Mouse (Mus musculus) cortical plate, adult 2 months (tissue): Measurements from ENCODE around the gene Ccdc144b. TPM values are rescaled to one million over a fixed set of nuclear protein-coding genes. Genes with fewer than 3 reads are reported as not detected.

Experiments
- H3K27ac ChIP-seq: fragments of 200-500 bp; 2 replicates; pipeline ENCODE4 v1.5.1; 2012; ENCODE audit warnings: low read length, control low read depth, inconsistent platforms; ENCODE audit not compliant: insufficient read depth
- H3K4me1 ChIP-seq: fragments of 200-500 bp; 2 replicates; pipeline ENCODE4 v1.6.1; 2011; ENCODE audit warnings: low read length; ENCODE audit not compliant: control insufficient read depth, insufficient read depth
- H3K4me3 ChIP-seq: fragments of 200-500 bp; 2 replicates; pipeline ENCODE4 v1.5.1; 2011; ENCODE audit warnings: mild to moderate bottlenecking, low read length, control low read depth; ENCODE audit not compliant: insufficient read depth
- CTCF ChIP-seq: fragments of 200-500 bp; IDR thresholded peaks from 2 replicates; pipeline ENCODE4 v1.5.1; 2011; ENCODE audit warnings: mild to moderate bottlenecking, control low read depth, low read length; ENCODE audit not compliant: insufficient read depth; ENCODE audit errors: extremely low read depth
- POLR2A ChIP-seq: fragments of 200-500 bp; IDR thresholded peaks from 2 replicates; pipeline ENCODE4 v1.6.1; 2011; ENCODE audit warnings: mild to moderate bottlenecking, low read length, control low read depth; ENCODE audit not compliant: insufficient read depth; ENCODE audit errors: extremely low read depth
- polyA plus RNA-seq: library from polyadenylated mRNA; depleted of rRNA; stranded (reverse); fragments of >200 nt; gene quantifications from 2 replicates; pipeline ENCODE4 v1.2.3, GENCODE M21; 2012

Gene Ccdc144b
- polyA plus RNA-seq, 1 experiment: not detected

DNA sequence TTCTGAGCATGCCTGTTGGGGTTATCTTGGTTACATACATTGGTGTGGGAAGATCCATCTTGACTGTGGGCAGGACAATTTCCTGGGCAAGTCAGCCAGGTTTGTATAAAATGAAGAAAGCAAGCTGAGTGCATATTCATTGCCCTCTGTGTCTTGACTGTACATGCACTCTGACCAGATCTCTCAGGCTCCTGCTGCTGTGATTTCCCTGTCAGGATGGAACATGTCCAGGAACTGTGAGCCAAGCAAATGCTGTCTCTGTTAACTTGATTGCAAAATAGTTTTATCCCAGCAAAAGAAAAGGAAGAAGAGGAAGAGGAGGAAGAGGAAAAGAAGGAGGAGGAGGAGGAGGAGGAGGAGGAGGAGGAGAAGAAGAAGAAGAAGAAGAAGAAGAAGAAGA is 8.8 kb downstream of the Ccdc144b start:
- TF ChIP-seq CTCF: no peak
- no peak for TF ChIP-seq POLR2A
- H3K4me1 ChIP-seq: no peaks in the 10 kb centered on the region
- no peak overlapping the region for H3K27ac ChIP-seq
- no peak overlapping the region for H3K4me3 ChIP-seq

DNA sequence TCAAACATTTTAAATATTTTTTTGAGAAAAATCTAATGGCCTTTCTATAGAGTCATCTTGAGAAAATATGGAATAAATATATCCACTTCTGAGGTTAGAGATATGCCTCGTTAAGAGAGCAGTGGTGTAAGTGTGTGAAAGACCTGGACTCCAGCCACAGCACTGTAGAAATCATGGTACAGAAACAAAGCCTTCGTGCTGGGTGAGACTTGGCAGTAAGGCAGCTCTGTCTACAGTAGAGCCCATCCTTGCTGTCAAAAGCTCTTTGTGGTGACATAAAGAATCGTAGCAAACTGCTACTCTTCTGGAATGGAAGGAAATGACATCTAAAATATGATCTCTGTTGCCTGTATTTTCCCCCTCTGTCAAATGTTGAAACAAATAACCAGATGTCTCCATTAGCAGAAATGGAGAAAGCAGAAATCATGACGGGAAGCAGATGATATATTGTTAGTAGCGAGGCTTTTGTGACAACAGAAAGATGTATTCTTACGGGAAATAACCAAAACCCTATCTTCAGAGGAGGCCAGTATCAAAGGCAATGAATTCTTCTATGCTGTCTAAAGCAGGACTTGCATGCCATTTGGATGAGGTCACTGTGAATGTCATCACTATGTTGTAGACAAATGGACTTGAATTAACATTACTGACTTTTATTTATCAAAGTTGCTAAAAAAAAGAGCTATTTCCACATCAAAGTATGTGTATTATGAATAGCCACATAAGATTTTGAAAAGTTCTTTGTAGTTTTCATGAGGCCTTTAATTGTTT is 21.4 kb downstream of the Ccdc144b start:
- no peak overlapping the region for H3K4me3 ChIP-seq
- no peaks in the 10 kb centered on the region for H3K4me1 ChIP-seq
- H3K27ac ChIP-seq: no peak overlapping the region
- TF ChIP-seq CTCF (no peak), POLR2A (no peak)

DNA sequence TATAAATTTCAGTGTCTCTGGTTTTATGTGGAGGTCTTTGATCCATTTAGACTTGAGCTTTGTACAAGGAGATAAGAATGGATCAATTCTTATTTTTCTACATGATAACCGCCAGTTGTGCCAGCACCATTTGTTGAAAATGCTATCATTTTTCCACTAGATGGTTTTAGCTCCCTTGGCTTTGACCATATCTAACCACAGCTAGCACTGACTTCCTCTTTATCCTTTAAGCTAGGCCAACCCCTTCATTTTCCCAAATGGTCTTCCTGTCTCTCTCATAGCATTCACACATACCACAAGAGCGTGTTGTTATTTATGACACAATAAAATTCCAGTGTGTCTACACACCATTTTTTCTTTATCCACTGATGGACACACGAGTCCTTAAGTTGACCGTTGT is 23.4 kb downstream of the Ccdc144b start:
- Histone ChIP-seq H3K4me1 (no peaks in the 10 kb centered on the region), H3K4me3 (no peak overlapping the region), H3K27ac (no peak overlapping the region)
- TF ChIP-seq CTCF (no peak), POLR2A (no peak)

DNA sequence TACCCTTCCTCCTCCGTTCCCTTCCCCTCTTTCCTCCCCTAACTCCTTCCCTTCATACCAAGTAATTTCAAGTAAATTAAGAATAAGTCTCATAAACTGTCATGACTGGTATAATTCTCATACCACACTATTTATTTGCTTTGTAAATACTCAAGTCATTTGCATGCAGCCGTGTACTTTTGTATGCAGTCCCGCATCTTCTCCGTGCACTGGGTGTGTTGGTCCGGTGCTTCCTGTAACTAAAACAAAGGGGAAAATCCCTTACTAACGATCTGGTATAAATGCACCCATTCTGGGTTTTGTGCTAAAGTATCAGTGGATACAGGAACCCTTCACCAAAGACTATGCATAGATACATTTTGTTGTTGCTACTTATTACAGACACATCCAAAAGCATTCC is 27.6 kb downstream of the Ccdc144b start:
- no peaks in the 10 kb centered on the region for H3K4me1 ChIP-seq
- no peak for TF ChIP-seq POLR2A
- TF ChIP-seq CTCF: no peak
- no peak overlapping the region for H3K27ac ChIP-seq
- no peak overlapping the region for H3K4me3 ChIP-seq

DNA sequence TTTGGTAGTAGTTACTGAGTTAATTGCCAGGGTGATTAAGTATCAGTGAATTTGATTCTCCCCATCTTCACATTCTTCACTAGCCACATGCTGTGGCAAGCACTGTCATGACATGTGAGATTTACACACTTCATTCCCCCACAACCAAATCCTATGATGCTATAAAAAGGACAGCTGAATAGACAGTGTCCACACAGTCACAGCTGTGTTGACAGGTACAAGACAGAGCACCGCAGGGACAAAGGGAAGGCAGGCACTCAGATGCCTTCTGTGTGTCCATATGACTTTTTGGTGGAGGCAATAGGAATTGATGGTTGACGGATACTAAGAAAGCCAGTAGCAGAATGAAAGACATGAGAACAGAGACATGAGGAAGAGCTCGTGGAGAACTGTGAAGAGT is 42.1 kb downstream of the Ccdc144b start:
- H3K27ac ChIP-seq: no peak overlapping the region
- no peak overlapping the region for H3K4me3 ChIP-seq
- no peak for TF ChIP-seq CTCF
- no peaks in the 10 kb centered on the region for H3K4me1 ChIP-seq

DNA sequence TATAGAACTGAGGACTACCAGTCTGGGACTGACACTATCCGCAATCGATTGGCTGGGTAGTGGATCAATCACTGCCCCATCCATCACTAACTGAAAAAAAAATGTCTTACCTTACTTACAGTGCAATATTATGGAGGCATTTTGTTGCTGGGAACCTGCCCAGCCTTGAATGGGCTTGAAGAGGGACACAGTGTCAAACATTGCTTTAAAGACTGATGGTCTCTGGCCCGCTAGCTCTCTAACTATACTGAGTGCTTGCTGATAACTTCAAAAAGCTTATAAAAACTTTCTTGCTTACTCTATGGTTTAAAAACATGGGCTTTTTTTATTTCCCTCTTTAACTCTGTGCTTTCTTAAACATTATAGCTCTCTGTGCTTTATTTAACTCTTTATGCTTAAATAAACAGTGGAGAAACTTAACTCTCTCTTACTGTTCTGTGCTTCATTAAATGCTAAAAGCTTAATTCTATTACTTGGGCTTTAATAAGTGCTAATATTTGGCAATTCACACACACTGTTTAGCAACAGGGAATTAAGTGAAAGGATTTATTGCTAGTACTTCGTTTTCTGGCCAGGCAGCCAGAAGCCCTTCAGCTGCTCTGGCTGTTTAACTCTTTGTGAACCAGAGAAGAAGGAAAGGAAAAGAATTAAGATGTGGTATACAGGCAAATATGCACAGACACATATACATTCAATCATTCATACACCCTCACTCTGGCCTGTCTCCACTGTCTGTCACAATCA is 44.8 kb downstream of the Ccdc144b start:
- Histone ChIP-seq H3K4me1 (no peaks in the 10 kb centered on the region), H3K4me3 (no peak overlapping the region), H3K27ac (no peak overlapping the region)
- TF ChIP-seq CTCF (no peak), POLR2A (no peak)

DNA sequence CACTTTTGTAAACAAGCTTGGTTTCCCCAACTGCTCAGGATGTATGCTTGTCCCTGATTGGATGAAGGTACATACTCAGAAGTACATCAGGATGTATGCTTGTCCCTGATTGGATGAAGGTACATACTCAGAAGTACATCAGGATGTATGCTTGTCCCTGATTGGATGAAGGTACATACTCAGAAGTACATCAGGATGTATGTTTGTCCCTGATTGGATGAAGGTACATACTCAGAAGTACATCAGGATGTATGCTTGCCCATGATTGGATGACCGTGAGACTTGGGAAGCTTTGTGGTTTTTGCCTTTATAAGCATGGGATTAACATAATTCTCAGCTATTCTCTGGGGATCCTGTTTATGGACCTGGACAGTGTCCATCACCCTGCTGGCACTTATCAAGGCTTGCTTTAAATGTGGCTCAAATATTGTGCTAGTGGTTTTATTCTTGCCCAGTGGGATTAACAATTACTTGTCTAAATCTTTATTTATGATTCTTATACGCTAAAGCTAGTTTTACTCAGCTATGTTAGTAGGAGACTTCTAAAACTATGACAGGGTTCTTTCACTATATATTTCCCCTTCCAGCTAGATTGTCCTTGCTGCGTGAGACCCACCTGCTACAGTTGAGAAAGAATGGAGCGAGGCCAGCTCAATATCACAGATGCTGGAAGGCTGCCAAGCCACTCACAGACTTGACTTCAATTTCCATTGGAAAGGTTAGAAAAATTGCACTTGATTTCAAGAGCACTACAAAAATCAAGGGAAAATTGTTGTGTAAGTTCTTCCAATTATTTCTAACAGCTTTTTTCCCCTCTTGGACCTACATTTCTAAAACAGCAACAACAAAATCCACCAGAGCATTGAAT is 49.1 kb downstream of the Ccdc144b start:
- no peak for TF ChIP-seq CTCF
- TF ChIP-seq POLR2A: no peak
- Histone ChIP-seq H3K27ac (no peak overlapping the region), H3K4me3 (no peak overlapping the region), H3K4me1 (no peaks in the 10 kb centered on the region)

DNA sequence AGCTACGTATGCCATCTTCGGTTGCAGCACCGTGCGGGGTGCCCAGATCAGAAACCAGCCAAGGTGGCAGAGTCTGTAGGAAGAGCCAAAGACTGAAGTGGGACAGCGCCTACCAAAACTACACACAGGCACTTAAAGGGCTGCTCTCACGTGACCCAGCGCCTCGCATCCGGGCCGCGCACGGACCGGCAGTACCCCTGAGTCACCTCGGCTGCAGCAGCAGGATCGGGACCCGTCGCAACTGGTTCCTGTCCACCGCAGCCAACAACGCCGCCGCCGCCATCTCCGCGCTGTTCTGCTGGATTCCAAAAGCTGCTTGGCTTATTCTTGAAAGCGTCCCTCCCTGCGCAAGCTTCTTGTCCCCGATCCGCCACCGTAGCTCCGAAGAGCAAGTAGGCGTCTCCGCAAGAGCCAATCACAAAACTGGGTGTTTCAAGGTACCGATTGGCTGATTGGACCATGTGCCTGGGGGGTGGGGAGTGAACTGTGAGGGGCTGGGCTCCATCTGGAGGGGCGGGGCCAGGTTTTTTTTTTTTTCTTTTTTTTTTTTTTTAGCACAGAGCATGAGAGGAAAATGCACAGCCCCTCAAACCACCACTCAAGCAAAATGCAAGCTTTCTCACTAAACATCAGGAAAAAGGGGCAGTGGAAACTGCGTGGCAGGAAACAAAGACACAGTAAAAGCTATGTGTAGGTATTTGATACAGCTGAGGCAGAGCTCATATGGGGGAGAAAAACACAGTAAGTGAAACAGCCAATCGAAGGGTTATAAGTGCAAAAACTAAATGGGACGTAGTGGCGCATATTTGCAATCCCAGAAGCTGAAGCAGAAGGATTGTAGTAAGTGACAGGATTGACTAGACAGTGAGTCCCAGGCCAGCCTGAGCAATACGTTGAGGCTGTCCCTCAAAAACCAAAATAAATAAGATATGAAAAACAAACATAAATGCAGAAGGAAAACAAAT is 52.8 kb downstream of the Ccdc144b start, which contains the start of gene Mccc1:
TSS of gene Mccc1 (minus strand) at position 404 of the 965 bp plus-strand sequence.
- peak within 1 kb of the TSS; percentile 65 for H3K4me3 ChIP-seq
- peak; percentile 53; the same call in 1 of the 2 replicates for TF ChIP-seq POLR2A
- no peak for TF ChIP-seq CTCF
- H3K27ac ChIP-seq: peak within 1 kb of the TSS; percentile 94
- no peaks in the 10 kb centered on the region; the same call in 1 of the 2 replicates for H3K4me1 ChIP-seq
